Mouse (Mus musculus): ENCODE results near the gene Rap1gap2. TPM values are rescaled to one million over a fixed set of nuclear protein-coding genes. Genes with fewer than 3 reads are reported as not detected.

The Rap1gap2 gene
- total RNA-seq, 2 experiments from 2014 or later = 175 to 205 TPM

- intact Hi-C loops (cut with DNase I) = no loop called here
- DNase-seq (ENCODE audit: low spot score in 2 of 2) = no peak
Measured at GRCm38 (mm10) chr11:74395583-74395982, 215.1 kb downstream of the Rap1gap2 start.

- no peak for DNase-seq (ENCODE audit: low spot score in 2 of 2)
- intact Hi-C loops (cut with DNase I) = loop anchor here (5.0 kb wide), 1 partner anchor 129 kb away; no protein-coding TSS in a partner anchor
Measured at GRCm38 (mm10) chr11:74393489-74393888, 217.2 kb downstream of the Rap1gap2 start.

DNA sequence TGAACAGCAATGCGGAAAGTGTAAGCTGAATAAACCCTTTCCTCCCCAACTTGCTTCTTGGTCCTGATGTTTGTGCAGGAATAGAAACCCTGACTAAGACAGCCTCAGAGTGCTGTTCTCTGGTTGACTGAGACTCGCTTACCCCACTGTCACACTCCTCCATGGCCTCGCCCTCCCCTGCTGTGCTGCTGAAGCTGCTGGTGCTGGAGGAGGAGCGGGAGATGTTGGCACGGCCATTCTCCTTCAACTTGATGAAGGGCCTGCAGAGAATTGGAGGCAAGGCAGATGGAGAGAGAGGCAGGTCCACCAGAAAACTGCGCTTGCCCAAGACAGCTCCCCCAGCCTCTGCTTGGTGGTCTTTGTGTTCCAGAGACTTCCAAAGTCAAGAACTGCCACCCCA lies 217.8 kb downstream of the Rap1gap2 start:
- intact Hi-C loops (cut with DNase I) = loop anchor here (5.0 kb wide), 1 partner anchor 129 kb away; no protein-coding TSS in a partner anchor
- peak in 1 of 2 experiments; percentile 25 for DNase-seq (ENCODE audit: low spot score in 2 of 2)

DNA sequence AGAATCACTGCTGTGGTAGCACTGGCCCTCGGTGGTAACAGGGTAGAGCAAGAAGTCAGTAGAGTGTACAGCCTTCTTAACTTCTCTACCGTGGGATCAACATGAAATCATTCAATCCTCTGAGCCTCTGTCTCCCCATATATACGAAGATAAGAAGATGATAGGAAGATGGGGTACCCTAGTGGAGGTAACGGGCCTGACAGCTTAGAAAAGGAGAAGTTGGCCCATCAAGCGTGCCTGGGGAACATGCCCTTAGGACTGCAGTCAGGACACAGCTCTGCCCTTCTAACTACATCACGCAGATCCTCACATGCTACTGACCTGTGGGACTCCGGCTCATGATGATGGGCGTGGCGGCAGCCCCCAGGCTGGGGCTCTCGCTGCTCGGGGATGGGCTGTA lies 218.8 kb downstream of the Rap1gap2 start:
- DNase-seq (ENCODE audit: low spot score in 2 of 2) = no peak

GRCm38 (mm10) chr11:74387203-74387602 lies 223.5 kb downstream of the Rap1gap2 start:
- intact Hi-C loops (cut with DNase I) = no loop called here

More for the DNA sequence above, 218.8 kb downstream of the Rap1gap2 start:
- intact Hi-C loops (cut with DNase I) = loop anchor here (5.0 kb wide), 1 partner anchor 130 kb away; no protein-coding TSS in a partner anchor

GRCm38 (mm10) chr11:74385674-74386073 lies 225.0 kb downstream of the Rap1gap2 start:
- DNase-seq (ENCODE audit: low spot score in 2 of 2) = no peak
- intact Hi-C loops (cut with DNase I) = no loop called here

More at GRCm38 (mm10) chr11:74387203-74387602, 223.5 kb downstream of the Rap1gap2 start:
- DNase-seq (ENCODE audit: low spot score in 2 of 2) = no peak

DNA sequence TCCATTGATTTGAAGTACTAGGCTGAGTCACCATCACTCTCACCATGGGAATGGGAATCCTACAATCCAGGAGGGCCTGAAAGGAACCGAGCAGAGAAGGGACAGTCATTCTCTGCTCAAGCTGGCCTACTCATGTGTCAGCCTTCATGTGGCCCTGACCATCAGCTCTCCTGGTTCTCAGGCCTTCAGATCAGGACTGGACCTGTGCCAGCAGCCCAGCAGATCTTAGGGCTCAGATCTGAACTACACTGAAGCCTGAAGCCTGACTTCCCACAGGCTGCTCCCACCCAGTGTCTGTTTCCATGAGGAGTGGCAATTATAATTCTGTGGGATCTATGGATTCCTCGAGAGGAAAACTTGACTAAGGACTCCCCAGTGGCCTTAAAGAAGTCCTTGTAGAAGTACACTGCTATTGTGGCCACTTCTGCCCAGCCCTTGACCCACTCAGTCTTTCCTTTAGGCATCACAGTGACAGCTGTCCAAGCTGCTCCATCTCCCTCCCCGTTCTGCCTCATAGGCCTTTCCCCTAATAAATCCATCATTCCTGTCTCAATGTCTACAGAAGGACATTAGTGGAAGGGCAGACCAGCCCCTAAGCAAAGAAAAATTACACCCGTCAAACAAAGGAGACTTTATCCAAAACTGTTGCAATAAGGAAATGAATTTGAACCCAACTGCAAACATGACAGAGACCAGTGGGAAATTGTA lies 231.4 kb downstream of the Rap1gap2 start:
- no peak for DNase-seq (ENCODE audit: low spot score in 2 of 2)
- intact Hi-C loops (cut with DNase I) = loop anchor here (5.0 kb wide), 1 partner anchor 168 kb away; no protein-coding TSS in a partner anchor

- intact Hi-C loops (cut with DNase I) = loop anchor here (2.0 to 5.0 kb wide), 2 partner anchors 150 to 170 kb away; no protein-coding TSS in a partner anchor
- peak; percentile 76 to 85 for DNase-seq (ENCODE audit: low spot score in 2 of 2)
Measured at GRCm38 (mm10) chr11:74376847-74377246, 233.9 kb downstream of the Rap1gap2 start.

DNA sequence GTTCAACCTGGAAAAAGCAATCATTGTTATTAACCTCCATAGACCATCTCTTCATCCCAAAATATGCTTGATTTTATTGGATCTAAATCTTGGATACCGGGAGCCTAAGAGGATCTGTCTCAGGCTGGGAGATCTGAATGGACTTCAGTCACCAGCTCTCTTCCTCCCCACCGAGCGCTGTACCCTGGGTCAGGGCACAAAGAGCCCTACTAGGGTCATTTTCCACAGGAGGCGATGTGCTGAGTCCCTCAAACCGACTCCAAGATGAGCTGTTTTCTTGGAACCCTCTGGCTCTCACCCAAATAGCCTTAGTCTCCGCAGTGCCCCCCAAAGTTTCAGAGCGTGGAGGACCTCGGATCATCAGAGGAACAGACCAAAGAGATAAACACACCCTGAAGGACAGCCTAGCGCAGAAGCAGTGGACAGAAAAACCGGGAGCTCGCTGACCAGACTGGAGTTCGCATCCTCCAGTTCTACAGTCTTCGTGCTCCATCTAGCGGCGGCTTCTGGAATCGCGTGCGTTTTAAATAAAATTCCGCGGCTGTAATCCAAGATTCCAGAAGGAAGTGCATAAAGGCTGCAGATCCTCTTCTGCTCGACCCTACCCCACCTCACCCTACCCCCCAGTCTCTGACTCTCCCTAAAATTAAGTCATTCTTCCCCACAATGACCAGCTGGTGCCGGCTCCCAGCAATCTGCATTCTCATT lies 239.2 kb downstream of the Rap1gap2 start:
- DNase-seq (ENCODE audit: low spot score in 2 of 2) = peak; percentile 78 to 87
- intact Hi-C loops (cut with DNase I) = loop anchor here (1.0 to 5.0 kb wide), 2 partner anchors 1233 to 1299 kb away; partner anchors contain the start of gene Haspin

DNA sequence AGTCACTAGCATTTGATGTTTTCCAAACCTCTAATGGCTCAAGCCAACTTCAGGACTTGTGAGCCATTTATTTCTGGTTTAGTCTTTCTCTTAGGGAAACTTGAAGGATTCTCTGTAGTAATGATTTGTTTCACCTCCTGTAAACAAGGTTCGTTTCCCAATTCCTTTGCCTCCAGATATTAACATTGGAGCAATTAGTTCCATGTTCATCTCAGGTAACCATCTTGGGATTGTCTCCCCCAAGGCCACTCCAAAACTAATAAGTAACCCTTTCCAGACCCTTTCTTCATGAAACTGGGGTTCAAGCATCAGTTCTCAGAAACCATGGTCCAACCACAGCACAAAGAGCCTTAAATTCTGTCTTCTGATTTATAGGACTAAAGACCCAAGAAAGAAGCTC lies 248.9 kb downstream of the Rap1gap2 start, which contains the start of gene Olfr412:
Gene Olfr412 (plus strand): TSS at position 301 of the 400 bp plus-strand sequence.
- intact Hi-C loops (cut with DNase I) = no loop called here
- no peak for DNase-seq (ENCODE audit: low spot score in 2 of 2)

GRCm38 (mm10) chr11:74352550-74352949 lies 258.2 kb downstream of the Rap1gap2 start, which contains the start of gene Olfr411:
Gene Olfr411 (minus strand): TSS chr11:74352650.
- no peak for DNase-seq (ENCODE audit: low spot score in 2 of 2)
- intact Hi-C loops (cut with DNase I) = no loop called here

GRCm38 (mm10) chr11:74337931-74338330 lies 272.8 kb downstream of the Rap1gap2 start, which contains the start of gene Olfr410:
Gene Olfr410 (minus strand): TSS chr11:74338031.
- intact Hi-C loops (cut with DNase I) = no loop called here
- DNase-seq (ENCODE audit: low spot score in 2 of 2) = no peak

Other genes with a start within 250 kb of the Rap1gap2 start
- not detected for gene Olfr412, start 248.8 kb downstream of the Rap1gap2 start, total RNA-seq (2021)
- gene Ccdc92b, start 8.7 kb upstream of the Rap1gap2 start, total RNA-seq (2021) = 10 to 100 TPM; 26.1 to 26.3 TPM
- gene Cluh, start 38.6 kb upstream of the Rap1gap2 start, total RNA-seq (2021) = 10 to 100 TPM; 60.3 to 64.1 TPM
- gene Pafah1b1, start 113.8 kb upstream of the Rap1gap2 start, total RNA-seq (2021) = 100 to 1,000 TPM; 403 to 445 TPM
- 10 to 100 TPM; 27.7 to 30.3 TPM for gene Mettl16, start 159.9 kb upstream of the Rap1gap2 start, total RNA-seq (2021)
- 10 to 100 TPM; 27.4 to 29.3 TPM for gene Mnt, start 220.0 kb upstream of the Rap1gap2 start, total RNA-seq (2021)